Mouse (Mus musculus) limb, embryonic 13.5 days (tissue): ENCODE measurements at regions not wholly inside any gene's neighbourhood (a gene's known extent, or its start where the extent isn't known, plus 50 kb on each side); places are given as distances from the start of the nearest gene placed in this dataset.

Source experiments
- ATAC-seq: fragments of 200-750 bp; cut with Nextera tagmentation; 2 replicates; pipeline ENCODE4 v1.8.0; 2017; ENCODE audit warnings: low read depth, moderate number of reproducible peaks, moderate TSS enrichment; ENCODE audit not compliant: low FRiP score
- H3K27ac ChIP-seq: fragments of 300-500 bp; sonication (generic); 2 replicates; pipeline ENCODE4 v1.5.1; 2015; ENCODE audit warnings: inconsistent platforms, mild to moderate bottlenecking, moderate library complexity
- H3K27me3 ChIP-seq: fragments of 300-500 bp; sonication (generic); 2 replicates; pipeline ENCODE4 v1.6.1; 2015; ENCODE audit warnings: mild to moderate bottlenecking, inconsistent platforms
- H3K36me3 ChIP-seq: fragments of 300-500 bp; sonication (generic); 2 replicates; pipeline ENCODE4 v1.6.1; 2015; ENCODE audit warnings: inconsistent platforms, mild to moderate bottlenecking, moderate library complexity
- H3K4me1 ChIP-seq: fragments of 300-500 bp; sonication (generic); 2 replicates; pipeline ENCODE4 v1.6.1; 2015; ENCODE audit warnings: inconsistent platforms
- H3K4me2 ChIP-seq: fragments of 300-500 bp; sonication (generic); replicated peaks from 2 replicates; pipeline ENCODE4 v1.6.1; 2015; ENCODE audit warnings: inconsistent platforms, mild to moderate bottlenecking, moderate library complexity
- H3K4me3 ChIP-seq: fragments of 300-500 bp; sonication (generic); 2 replicates; pipeline ENCODE4 v1.5.1; 2015; ENCODE audit warnings: moderate library complexity, mild to moderate bottlenecking, inconsistent platforms
- H3K9ac ChIP-seq: fragments of 300-500 bp; sonication (generic); 2 replicates; pipeline ENCODE4 v1.6.1; 2015; ENCODE audit warnings: mild to moderate bottlenecking, inconsistent platforms
- H3K9me3 ChIP-seq: fragments of 300-500 bp; sonication (generic); 2 replicates; pipeline ENCODE4 v1.6.1; 2016; ENCODE audit warnings: inconsistent platforms
- WGBS: fragments of 180-500 bp; shearing (Covaris S2); methylation state at CpG from one replicate; pipeline ENCODE4 v1.1.7; 2015; 5-methylcytosine and 5-hydroxymethylcytosine counted together

- no peak overlapping the region for H3K4me3 ChIP-seq
- no peak overlapping the region for H3K9ac ChIP-seq
- no peaks in the 10 kb centered on the region for H3K27me3 ChIP-seq
- H3K27ac ChIP-seq: no peak overlapping the region
- 66% methylated on average over 3 of the region's 3 CpGs for WGBS
- H3K4me2 ChIP-seq: no peak overlapping the region
- H3K9me3 ChIP-seq: no peaks in the 10 kb centered on the region
- no peaks in the 10 kb centered on the region for H3K4me1 ChIP-seq
- ATAC-seq: no peak
- H3K36me3 ChIP-seq: no peaks in the 10 kb centered on the region
Measured at GRCm38 (mm10) chr11:7010858-7011257, 52.4 kb upstream of the Adcy1 start.

GRCm38 (mm10) chr11:6999329-6999728, 64.0 kb upstream of the Adcy1 start:
- no peaks in the 10 kb centered on the region for H3K9me3 ChIP-seq
- no peak overlapping the region for H3K4me3 ChIP-seq
- H3K27ac ChIP-seq: no peak overlapping the region
- no peak for ATAC-seq
- H3K27me3 ChIP-seq: no peaks in the 10 kb centered on the region
- H3K4me1 ChIP-seq: no peaks in the 10 kb centered on the region
- no peaks in the 10 kb centered on the region for H3K36me3 ChIP-seq
- no peak overlapping the region for H3K9ac ChIP-seq
- no peak overlapping the region for H3K4me2 ChIP-seq

- Histone ChIP-seq H3K4me3 (no peak overlapping the region), H3K27me3 (no peaks in the 10 kb centered on the region), H3K9me3 (no peaks in the 10 kb centered on the region), H3K27ac (no peak overlapping the region), H3K36me3 (no peaks in the 10 kb centered on the region), H3K4me1 (no peaks in the 10 kb centered on the region), H3K9ac (no peak overlapping the region), H3K4me2 (no peak overlapping the region)
- 83% methylated on average over 1 of the region's 1 CpGs for WGBS
- ATAC-seq: no peak
Measured at GRCm38 (mm10) chr11:6998810-6999209, 64.5 kb upstream of the Adcy1 start.

GRCm38 (mm10) chr11:6997508-6997907, 65.8 kb upstream of the Adcy1 start:
- ATAC-seq: no peak
- Histone ChIP-seq H3K27ac (no peak overlapping the region), H3K9me3 (no peaks in the 10 kb centered on the region), H3K4me1 (no peaks in the 10 kb centered on the region), H3K36me3 (no peaks in the 10 kb centered on the region), H3K4me3 (no peak overlapping the region), H3K9ac (no peak overlapping the region), H3K27me3 (no peaks in the 10 kb centered on the region), H3K4me2 (no peak overlapping the region)
- 78% methylated on average over 6 of the region's 6 CpGs for WGBS

- H3K36me3 ChIP-seq: no peaks in the 10 kb centered on the region
- H3K9ac ChIP-seq: no peak overlapping the region
- H3K9me3 ChIP-seq: no peaks in the 10 kb centered on the region
- no peak overlapping the region for H3K27ac ChIP-seq
- H3K4me3 ChIP-seq: no peak overlapping the region
- ATAC-seq: no peak
- no peaks in the 10 kb centered on the region for H3K27me3 ChIP-seq
- no peak overlapping the region for H3K4me2 ChIP-seq
- WGBS: 92% methylated on average over 2 of the region's 2 CpGs
- H3K4me1 ChIP-seq: no peaks in the 10 kb centered on the region
Measured at GRCm38 (mm10) chr11:6993731-6994130, 69.6 kb upstream of the Adcy1 start.

GRCm38 (mm10) chr11:6991626-6992025, 71.7 kb upstream of the Adcy1 start:
- no peak for ATAC-seq
- WGBS: 79% methylated on average over 5 of the region's 5 CpGs

GRCm38 (mm10) chr11:6990711-6991110, 72.6 kb upstream of the Adcy1 start:
- Histone ChIP-seq H3K4me1 (no peaks in the 10 kb centered on the region), H3K27me3 (no peaks in the 10 kb centered on the region), H3K4me3 (no peak overlapping the region), H3K4me2 (no peak overlapping the region), H3K27ac (no peak overlapping the region), H3K9me3 (no peaks in the 10 kb centered on the region), H3K36me3 (no peaks in the 10 kb centered on the region), H3K9ac (no peak overlapping the region)
- WGBS: 12% methylated on average over 3 of the region's 3 CpGs
- no peak for ATAC-seq

More at GRCm38 (mm10) chr11:6991626-6992025, 71.7 kb upstream of the Adcy1 start:
- no peaks in the 10 kb centered on the region for H3K36me3 ChIP-seq
- H3K4me3 ChIP-seq: no peak overlapping the region
- H3K4me1 ChIP-seq: no peaks in the 10 kb centered on the region
- no peaks in the 10 kb centered on the region for H3K9me3 ChIP-seq
- no peaks in the 10 kb centered on the region for H3K27me3 ChIP-seq
- no peak overlapping the region for H3K9ac ChIP-seq
- H3K4me2 ChIP-seq: no peak overlapping the region
- H3K27ac ChIP-seq: no peak overlapping the region

- H3K4me3 ChIP-seq: no peak overlapping the region
- H3K9me3 ChIP-seq: no peaks in the 10 kb centered on the region
- no peaks in the 10 kb centered on the region for H3K4me1 ChIP-seq
- no peak overlapping the region for H3K4me2 ChIP-seq
- no peak for ATAC-seq
- H3K27ac ChIP-seq: no peak overlapping the region
- H3K9ac ChIP-seq: no peak overlapping the region
- H3K36me3 ChIP-seq: no peaks in the 10 kb centered on the region
- WGBS: 82% methylated on average over 8 of the region's 8 CpGs
- no peaks in the 10 kb centered on the region for H3K27me3 ChIP-seq
Measured at GRCm38 (mm10) chr11:6988884-6989824, 74.1 kb upstream of the Adcy1 start.

- WGBS: 58% methylated on average over 2 of the region's 2 CpGs
- Histone ChIP-seq H3K4me3 (no peak overlapping the region), H3K4me1 (no peaks in the 10 kb centered on the region), H3K36me3 (no peaks in the 10 kb centered on the region), H3K27ac (no peak overlapping the region), H3K4me2 (no peak overlapping the region), H3K9me3 (no peaks in the 10 kb centered on the region), H3K27me3 (no peaks in the 10 kb centered on the region), H3K9ac (no peak overlapping the region)
- no peak for ATAC-seq
Measured at GRCm38 (mm10) chr11:6987995-6988394, 75.3 kb upstream of the Adcy1 start.

GRCm38 (mm10) chr11:6987105-6987504, 76.2 kb upstream of the Adcy1 start:
- H3K4me2 ChIP-seq: no peak overlapping the region
- no peak overlapping the region for H3K9ac ChIP-seq
- 91% methylated on average over 1 of the region's 1 CpGs for WGBS
- no peak for ATAC-seq
- H3K27me3 ChIP-seq: no peaks in the 10 kb centered on the region
- H3K9me3 ChIP-seq: no peaks in the 10 kb centered on the region
- H3K36me3 ChIP-seq: no peaks in the 10 kb centered on the region
- H3K27ac ChIP-seq: no peak overlapping the region
- H3K4me1 ChIP-seq: no peaks in the 10 kb centered on the region
- H3K4me3 ChIP-seq: no peak overlapping the region

- no peaks in the 10 kb centered on the region for H3K9me3 ChIP-seq
- H3K4me3 ChIP-seq: no peak overlapping the region
- H3K27ac ChIP-seq: no peak overlapping the region
- no peak overlapping the region for H3K4me2 ChIP-seq
- no peak for ATAC-seq
- no peak overlapping the region for H3K9ac ChIP-seq
- no peaks in the 10 kb centered on the region for H3K4me1 ChIP-seq
- H3K27me3 ChIP-seq: no peaks in the 10 kb centered on the region
- H3K36me3 ChIP-seq: no peaks in the 10 kb centered on the region
- WGBS: 90% methylated on average over 7 of the region's 7 CpGs
Measured at GRCm38 (mm10) chr11:6982076-6982475, 81.2 kb upstream of the Adcy1 start.

GRCm38 (mm10) chr11:6979656-6980055, 83.6 kb upstream of the Adcy1 start:
- WGBS: 82% methylated on average over 3 of the region's 3 CpGs
- no peak overlapping the region for H3K27ac ChIP-seq
- no peak for ATAC-seq

GRCm38 (mm10) chr11:6969196-6969595, 94.1 kb upstream of the Adcy1 start:
- ATAC-seq: no peak
- Histone ChIP-seq H3K36me3 (no peaks in the 10 kb centered on the region), H3K4me2 (no peak overlapping the region), H3K9me3 (no peaks in the 10 kb centered on the region), H3K27me3 (no peaks in the 10 kb centered on the region), H3K27ac (no peak overlapping the region), H3K4me3 (no peak overlapping the region), H3K4me1 (no peaks in the 10 kb centered on the region), H3K9ac (no peak overlapping the region)
- WGBS: 84% methylated on average over 1 of the region's 1 CpGs

More at GRCm38 (mm10) chr11:6979656-6980055, 83.6 kb upstream of the Adcy1 start:
- no peaks in the 10 kb centered on the region for H3K4me1 ChIP-seq
- H3K4me2 ChIP-seq: no peak overlapping the region
- no peaks in the 10 kb centered on the region for H3K9me3 ChIP-seq
- H3K9ac ChIP-seq: no peak overlapping the region
- no peak overlapping the region for H3K4me3 ChIP-seq
- H3K36me3 ChIP-seq: no peaks in the 10 kb centered on the region
- no peaks in the 10 kb centered on the region for H3K27me3 ChIP-seq
